Mouse (Mus musculus) embryonic facial prominence, embryonic 11.5 days (tissue): ENCODE results near the gene Olfr1189. TPM values are rescaled to one million over a fixed set of nuclear protein-coding genes. Genes with fewer than 3 reads are reported as not detected.
"Not testable (repeated sequence)": the region's sequence is repeated elsewhere in the genome, so short reads cannot be mapped to it uniquely, and the experiment has no call there.

Experiments used
- ATAC-seq: fragments of 200-750 bp; cut with Nextera tagmentation; replicated peaks from 2 replicates; pipeline ENCODE4 v1.8.0; 2017; ENCODE audit warnings: low read depth; ENCODE audit not compliant: insufficient number of reproducible peaks, low FRiP score, low TSS enrichment
- DNase-seq: peaks from one replicate; pipeline ENCODE4 v3.0.0-alpha.2; 2015; ENCODE audit warnings: low spot score
- H3K27ac ChIP-seq: fragments of 300-500 bp; sonication (generic); replicated peaks from 2 replicates; pipeline ENCODE4 v1.5.1; 2014; ENCODE audit warnings: mild to moderate bottlenecking, low read depth, low read length, control low read depth
- H3K27me3 ChIP-seq: fragments of 300-500 bp; sonication (generic); 2 replicates; pipeline ENCODE4 v1.6.1; 2014; ENCODE audit warnings: mild to moderate bottlenecking, low read length, moderate library complexity, mixed read lengths; ENCODE audit not compliant: control insufficient read depth, insufficient read depth
- H3K36me3 ChIP-seq: fragments of 300-500 bp; sonication (generic); replicated peaks from 2 replicates; pipeline ENCODE4 v1.6.1; 2014; ENCODE audit warnings: low read depth, mild to moderate bottlenecking, low read length, moderate library complexity, mixed read lengths; ENCODE audit not compliant: control insufficient read depth, insufficient read depth
- H3K4me1 ChIP-seq: fragments of 300-500 bp; sonication (generic); 2 replicates; pipeline ENCODE4 v1.6.1; 2014; ENCODE audit warnings: low read length, mixed read lengths; ENCODE audit not compliant: control insufficient read depth, insufficient read depth
- H3K4me2 ChIP-seq: fragments of 300-500 bp; sonication (generic); 2 replicates; pipeline ENCODE4 v1.6.1; 2014; ENCODE audit warnings: low read depth, mild to moderate bottlenecking, control low read depth, low read length, moderate library complexity
- H3K4me3 ChIP-seq: fragments of 300-500 bp; sonication (generic); 2 replicates; pipeline ENCODE4 v1.5.1; 2014; ENCODE audit warnings: low read depth, low read length, control low read depth
- H3K9ac ChIP-seq: fragments of 300-500 bp; sonication (generic); replicated peaks from 2 replicates; pipeline ENCODE4 v1.6.1; 2014; ENCODE audit warnings: mild to moderate bottlenecking, control low read depth, low read length
- H3K9me3 ChIP-seq: fragments of 300-500 bp; sonication (generic); replicated peaks from 2 replicates; pipeline ENCODE4 v1.6.1; 2016; ENCODE audit warnings: mild to moderate bottlenecking, low read length, inconsistent platforms, mixed read lengths; ENCODE audit not compliant: control insufficient read depth
- WGBS: fragments of 180-500 bp; shearing (Covaris S2); extraction: QIAGEN DNeasy Blood & Tissue Kit; methylation state at CpG from one replicate; pipeline ENCODE4 v1.1.7; 2014; 5-methylcytosine and 5-hydroxymethylcytosine counted together
- polyA plus RNA-seq: library from polyadenylated mRNA; unstranded; fragments of >200 nt; fragmentation: Nextera tagmentation; extraction: Ambion mirVana; gene quantifications from 2 replicates; pipeline ENCODE4 v1.2.1, GENCODE M21; 2014

Gene Olfr1189
- not detected in 2 replicates for polyA plus RNA-seq

DNA sequence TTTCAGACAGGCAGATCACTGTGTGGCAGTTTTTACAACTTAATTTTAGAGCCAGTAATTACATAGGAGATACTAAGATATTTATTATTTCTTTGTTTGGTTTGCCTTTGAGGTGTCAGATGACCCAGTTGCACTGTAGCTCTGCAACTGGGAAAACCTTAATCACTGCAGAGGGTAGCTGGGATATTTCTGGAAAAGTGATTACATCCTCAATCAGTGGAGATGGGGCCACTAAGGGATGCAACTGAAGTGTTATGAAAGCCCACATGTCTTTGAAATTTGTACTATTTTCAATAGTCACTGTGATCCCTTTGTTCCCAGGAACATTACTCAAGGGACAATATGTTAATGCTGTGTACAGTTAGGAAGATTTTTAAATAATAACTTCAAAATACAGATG, at the start of gene Olfr1189:
Olfr1189 (plus strand) TSS at position 301 of the 400 bp plus-strand sequence.
- H3K4me2 ChIP-seq = no peak within 1 kb of the TSS
- no peaks in the 10 kb centered on the region for H3K36me3 ChIP-seq
- H3K9me3 ChIP-seq = no peaks in the 10 kb centered on the region
- no peaks in the 10 kb centered on the region for H3K27me3 ChIP-seq
- DNase-seq (no peak), ATAC-seq (no peak)
- no peak within 1 kb of the TSS for H3K9ac ChIP-seq
- H3K4me3 ChIP-seq = no peak within 1 kb of the TSS
- no peaks in the 10 kb centered on the region for H3K4me1 ChIP-seq
- H3K27ac ChIP-seq = no peak within 1 kb of the TSS

DNA sequence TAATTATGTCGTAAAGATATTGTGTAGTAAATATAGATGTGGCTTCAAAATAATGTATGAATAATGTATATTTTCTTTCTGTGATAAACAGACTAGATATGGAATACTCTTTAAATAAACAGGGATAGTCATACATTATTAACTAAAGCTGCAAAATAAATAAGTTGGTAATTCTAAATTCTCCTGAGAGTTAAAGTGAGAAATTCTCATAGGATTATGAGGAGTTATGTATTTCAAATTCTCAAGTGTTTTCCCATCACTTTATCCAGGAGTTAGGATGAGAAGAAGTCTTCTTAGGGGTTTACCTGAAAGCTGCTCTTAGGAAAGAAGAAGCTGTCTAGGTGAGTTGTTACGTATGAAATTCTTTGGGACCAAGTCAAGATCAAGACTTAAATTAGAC, 29.6 kb upstream of the Olfr1189 start, which contains the start of gene Olfr1188:
Olfr1188 (plus strand) TSS at position 301 of the 400 bp plus-strand sequence.
- H3K4me3 ChIP-seq = no peak within 1 kb of the TSS

DNA sequence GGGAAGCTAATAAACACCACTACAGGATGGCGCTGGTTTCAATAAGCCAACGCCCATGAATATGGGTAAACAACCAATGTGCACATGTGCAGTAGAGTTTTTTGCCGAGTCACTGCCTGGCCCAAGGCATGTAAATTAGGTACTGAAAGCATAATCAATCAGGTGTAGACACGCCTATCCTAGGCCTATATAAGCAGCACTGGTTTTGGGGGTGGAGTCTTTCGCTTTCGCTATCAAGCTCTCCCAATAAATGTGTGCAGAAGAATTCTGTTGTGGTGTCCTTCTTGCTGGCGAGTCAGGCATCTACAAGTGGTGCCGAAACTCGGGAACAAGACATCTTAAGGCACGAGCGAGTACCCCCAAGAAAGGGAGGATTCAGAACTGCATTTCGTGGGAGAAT, 13.6 kb upstream of the Olfr1189 start:
- H3K27me3 ChIP-seq, H3K27ac ChIP-seq, H3K36me3 ChIP-seq, DNase-seq, H3K4me2 ChIP-seq, H3K4me3 ChIP-seq, ATAC-seq, H3K4me1 ChIP-seq, H3K9ac ChIP-seq, H3K9me3 ChIP-seq: not testable (repeated sequence)
- WGBS = 94% methylated on average over 12 of the region's 12 CpGs

More for the DNA sequence above, 29.6 kb upstream of the Olfr1189 start, which contains the start of gene Olfr1188:
- WGBS = 92% methylated on average over 2 of the region's 2 CpGs
- Histone ChIP-seq H3K27ac (no peak within 1 kb of the TSS), H3K4me2 (no peak within 1 kb of the TSS), H3K4me1 (no peaks in the 10 kb centered on the region), H3K9ac (no peak within 1 kb of the TSS), H3K9me3 (no peaks in the 10 kb centered on the region), H3K36me3 (no peaks in the 10 kb centered on the region), H3K27me3 (no peaks in the 10 kb centered on the region)
- no peak for ATAC-seq
- no peak for DNase-seq

DNA sequence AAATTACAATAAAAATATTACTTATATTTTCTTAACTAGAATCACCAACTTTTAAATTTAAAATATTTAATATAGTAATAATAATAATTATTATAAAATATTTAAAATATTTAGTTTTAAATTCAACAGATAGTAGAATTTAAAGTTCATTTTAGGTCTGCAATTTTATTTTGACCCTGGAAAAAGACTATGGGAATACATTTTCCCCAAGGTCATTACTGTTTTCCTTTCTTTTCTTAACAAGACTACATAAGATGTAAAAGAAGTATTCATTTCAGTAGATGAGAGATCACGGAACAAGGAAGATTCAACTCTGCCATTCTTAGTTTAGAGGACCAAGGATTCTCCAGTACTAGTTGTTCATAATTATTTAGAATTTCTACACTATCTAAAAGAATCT, 54.0 kb downstream of the Olfr1189 start, which contains the start of gene Olfr1191-ps1:
Olfr1191-ps1 (plus strand) TSS at position 301 of the 400 bp plus-strand sequence.
- not testable (repeated sequence) for H3K27me3 ChIP-seq, H3K9ac ChIP-seq, H3K27ac ChIP-seq, H3K4me3 ChIP-seq, H3K4me1 ChIP-seq, H3K4me2 ChIP-seq, DNase-seq, H3K9me3 ChIP-seq, H3K36me3 ChIP-seq, ATAC-seq
- WGBS = 88% methylated on average over 1 of the region's 1 CpGs

Other genes starting within 250 kb of the Olfr1189 start
- gene Olfr1176, start 249.7 kb upstream of the Olfr1189 start, polyA plus RNA-seq = not detected in 2 replicates
- gene Olfr1177-ps, start 240.0 kb upstream of the Olfr1189 start, polyA plus RNA-seq = not detected in 2 replicates
- not detected in 2 replicates for gene Olfr1178, start 199.4 kb upstream of the Olfr1189 start, polyA plus RNA-seq
- not detected in 2 replicates for gene Olfr1179, start 180.0 kb upstream of the Olfr1189 start, polyA plus RNA-seq
- not detected in 2 replicates for gene Olfr1180, start 167.3 kb upstream of the Olfr1189 start, polyA plus RNA-seq
- gene Olfr1181, start 160.3 kb upstream of the Olfr1189 start, polyA plus RNA-seq = not detected in 2 replicates
- not detected in 2 replicates for gene Gm13757, start 137.3 kb upstream of the Olfr1189 start, polyA plus RNA-seq
- gene Olfr1183, start 131.6 kb upstream of the Olfr1189 start, polyA plus RNA-seq = not detected in 2 replicates
- not detected in 2 replicates for gene Olfr1184, start 102.9 kb upstream of the Olfr1189 start, polyA plus RNA-seq
- not detected in 2 replicates for gene Olfr1185-ps1, start 93.1 kb upstream of the Olfr1189 start, polyA plus RNA-seq
- not detected in 2 replicates for gene Olfr1186, start 67.9 kb upstream of the Olfr1189 start, polyA plus RNA-seq
- not detected in 2 replicates for gene Olfr1188, start 29.5 kb upstream of the Olfr1189 start, polyA plus RNA-seq
- gene Olfr1191-ps1, start 54.1 kb downstream of the Olfr1189 start, polyA plus RNA-seq = not detected in 2 replicates
- not detected in 2 replicates for gene Olfr1192-ps1, start 62.1 kb downstream of the Olfr1189 start, polyA plus RNA-seq
- gene Olfr1193, start 89.2 kb downstream of the Olfr1189 start, polyA plus RNA-seq = not detected in 2 replicates
- not detected in 2 replicates for gene Olfr1195, start 102.7 kb downstream of the Olfr1189 start, polyA plus RNA-seq
- gene Olfr1196, start 118.1 kb downstream of the Olfr1189 start, polyA plus RNA-seq = not detected in 2 replicates
- gene Olfr1197, start 145.9 kb downstream of the Olfr1189 start, polyA plus RNA-seq = not detected in 2 replicates
- gene Olfr1198, start 164.9 kb downstream of the Olfr1189 start, polyA plus RNA-seq = not detected in 2 replicates
- not detected in 2 replicates for gene Olfr1199, start 174.0 kb downstream of the Olfr1189 start, polyA plus RNA-seq
- not detected in 2 replicates for gene Olfr1200, start 184.0 kb downstream of the Olfr1189 start, polyA plus RNA-seq
- gene Olfr1201, start 206.6 kb downstream of the Olfr1189 start, polyA plus RNA-seq = not detected in 2 replicates
- not detected in 2 replicates for gene Olfr1202, start 228.0 kb downstream of the Olfr1189 start, polyA plus RNA-seq
- not detected in 2 replicates for gene Olfr1205, start 243.3 kb downstream of the Olfr1189 start, polyA plus RNA-seq